Mouse (Mus musculus): Measurements from ENCODE around the gene Stard9.

DNA sequence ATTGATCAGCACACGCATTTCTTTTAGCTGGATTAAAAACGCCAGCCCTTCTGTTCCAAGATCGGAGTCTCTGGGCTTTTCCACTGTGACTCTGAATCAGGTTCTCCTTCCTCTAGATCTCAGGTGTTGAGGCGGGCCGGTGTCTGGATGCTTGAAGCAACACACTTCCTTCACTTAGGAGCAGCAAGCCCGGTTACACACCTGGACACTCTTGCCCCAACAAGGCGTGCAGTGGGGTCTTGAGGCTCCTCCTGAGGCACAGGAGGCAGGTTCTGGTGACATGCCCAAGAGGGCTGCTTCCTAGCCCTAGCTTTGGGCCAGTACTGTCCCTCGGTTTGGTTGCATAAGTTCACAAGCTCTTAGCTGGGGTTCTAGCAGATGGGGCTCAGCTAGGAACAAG is 89.6 kb downstream of the Stard9 start:
- TF ChIP-seq CTCF (conservative IDR thresholded peaks at IDR 0.05; ENCODE audit: insufficient read depth, insufficient read length, low read depth, low read length) (no peak), POLR2A (IDR thresholded peaks at IDR 0.05; ENCODE audit: low read depth, low read length) (no peak)
